Mouse (Mus musculus): ENCODE measurements around the gene Tubgcp5. TPM values are rescaled to one million over a fixed set of nuclear protein-coding genes. Genes with fewer than 3 reads are reported as not detected.

The Tubgcp5 gene
- polyA plus RNA-seq, 2 experiments: 4.1 to 7.2 TPM

DNA sequence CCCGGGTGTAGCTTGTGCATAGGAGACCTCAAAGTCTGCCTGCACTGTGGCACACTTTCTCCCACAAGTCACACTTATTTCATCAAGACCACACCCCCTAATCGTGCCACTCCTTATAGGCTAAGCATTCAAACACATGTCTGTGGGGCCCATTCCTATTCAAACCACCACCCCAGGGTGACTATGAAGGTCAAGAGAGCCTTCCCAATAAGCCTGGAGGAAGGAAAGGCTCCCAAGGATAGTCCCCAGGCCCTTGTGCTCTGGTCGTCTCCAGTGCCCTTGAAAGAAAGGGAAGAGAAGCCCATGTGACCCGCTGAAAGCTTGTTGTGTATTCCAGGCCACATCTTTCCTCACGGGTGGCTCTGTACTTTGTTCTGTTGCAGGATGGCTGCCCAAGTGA, 77.5 kb downstream of the Tubgcp5 start:
- TF ChIP-seq EP300 (IDR thresholded peaks at IDR 0.05; ENCODE audit: low read depth) (no peak), CTCF (IDR thresholded peaks at IDR 0.05; ENCODE audit: low read depth) (no peak)
- no peaks in the 10 kb centered on the region for H3K36me3 ChIP-seq (replicated peaks; ENCODE audit: control insufficient read depth, insufficient read depth, low read depth)
- H3K9me3 ChIP-seq (ENCODE audit: control insufficient read depth, low read length): no peaks in the 10 kb centered on the region
- no peak overlapping the region for H3K27ac ChIP-seq
- DNase-seq (ENCODE audit: low read depth in 3 of 3, low spot score in 3 of 3): no peak
- H3K27me3 ChIP-seq (ENCODE audit: control insufficient read depth, insufficient read depth, low read length): no peaks in the 10 kb centered on the region
- no peaks in the 10 kb centered on the region for H3K4me1 ChIP-seq (replicated peaks; ENCODE audit: control insufficient read depth in 2 of 2, insufficient read depth in 2 of 2, low read length in 1 of 2)
- no peak overlapping the region for H3K4me3 ChIP-seq (ENCODE audit: insufficient read depth in 1 of 2, low read depth in 2 of 2, low read length in 2 of 2)
- no peak for ATAC-seq (ENCODE audit: insufficient read depth)
- 63% methylated on average over 5 of the region's 5 CpGs for WGBS (ENCODE audit: insufficient replicate concordance)
- H3K4me2 ChIP-seq (ENCODE audit: low read depth): no peak overlapping the region
- no peak overlapping the region for H3K9ac ChIP-seq (replicated peaks)

- Histone ChIP-seq H3K27ac (no peak overlapping the region), H3K9me3 (ENCODE audit: control insufficient read depth, low read length) (no peaks in the 10 kb centered on the region), H3K4me2 (ENCODE audit: low read depth) (no peak overlapping the region), H3K27me3 (ENCODE audit: control insufficient read depth, insufficient read depth, low read length) (no peaks in the 10 kb centered on the region), H3K4me1 (replicated peaks; ENCODE audit: control insufficient read depth in 2 of 2, insufficient read depth in 2 of 2, low read length in 1 of 2) (no peaks in the 10 kb centered on the region), H3K9ac (replicated peaks) (no peak overlapping the region), H3K36me3 (replicated peaks; ENCODE audit: control insufficient read depth, insufficient read depth, low read depth) (no peaks in the 10 kb centered on the region), H3K4me3 (ENCODE audit: insufficient read depth in 1 of 2, low read depth in 2 of 2, low read length in 2 of 2) (no peak overlapping the region)
- 69% methylated on average over 7 of the region's 7 CpGs for WGBS (ENCODE audit: insufficient replicate concordance)
- ATAC-seq (ENCODE audit: insufficient read depth) (no peak), DNase-seq (ENCODE audit: low read depth in 3 of 3, low spot score in 3 of 3) (no peak)
- TF ChIP-seq EP300 (IDR thresholded peaks at IDR 0.05; ENCODE audit: low read depth) (no peak), CTCF (IDR thresholded peaks at IDR 0.05; ENCODE audit: low read depth) (no peak)
These were observed 80.7 kb downstream of the Tubgcp5 start for GRCm38 (mm10) chr7:55874703-55875102.

DNA sequence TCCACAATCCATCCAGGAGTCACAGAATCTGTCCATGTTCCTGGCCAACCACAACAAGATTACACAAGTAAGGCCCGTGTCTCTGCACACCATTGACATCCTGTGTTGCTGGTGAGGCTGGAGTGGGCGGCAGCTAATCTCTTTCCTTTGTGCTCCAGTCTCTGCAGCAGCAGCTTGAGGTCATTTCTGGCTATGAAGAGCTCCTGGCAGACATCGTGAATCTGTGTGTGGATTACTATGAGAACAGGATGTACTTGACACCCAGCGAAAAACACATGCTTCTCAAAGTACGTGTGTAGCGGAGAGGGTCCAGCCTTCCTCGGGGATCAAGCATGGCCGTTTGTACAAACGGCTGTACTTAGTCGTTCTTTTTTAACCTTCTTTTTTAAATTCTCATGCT, 83.8 kb downstream of the Tubgcp5 start:
- WGBS (ENCODE audit: insufficient replicate concordance): 76% methylated on average over 10 of the region's 10 CpGs
- no peaks in the 10 kb centered on the region for H3K27me3 ChIP-seq (ENCODE audit: control insufficient read depth, insufficient read depth, low read length)
- H3K4me3 ChIP-seq (ENCODE audit: insufficient read depth in 1 of 2, low read depth in 2 of 2, low read length in 2 of 2): no peak overlapping the region
- no peaks in the 10 kb centered on the region for H3K9me3 ChIP-seq (ENCODE audit: control insufficient read depth, low read length)
- no peak overlapping the region for H3K4me2 ChIP-seq (ENCODE audit: low read depth)
- H3K4me1 ChIP-seq (replicated peaks; ENCODE audit: control insufficient read depth in 2 of 2, insufficient read depth in 2 of 2, low read length in 1 of 2): no peaks in the 10 kb centered on the region
- no peak for TF ChIP-seq CTCF (IDR thresholded peaks at IDR 0.05; ENCODE audit: low read depth)
- TF ChIP-seq EP300 (IDR thresholded peaks at IDR 0.05; ENCODE audit: low read depth): no peak
- H3K36me3 ChIP-seq (replicated peaks; ENCODE audit: control insufficient read depth, insufficient read depth, low read depth): no peaks in the 10 kb centered on the region
- H3K9ac ChIP-seq (replicated peaks): no peak overlapping the region
- no peak overlapping the region for H3K27ac ChIP-seq
- DNase-seq (ENCODE audit: low read depth in 3 of 3, low spot score in 3 of 3) (no peak), ATAC-seq (ENCODE audit: insufficient read depth) (no peak)

- Histone ChIP-seq H3K36me3 (replicated peaks; ENCODE audit: control insufficient read depth, insufficient read depth, low read depth) (no peaks in the 10 kb centered on the region), H3K9ac (replicated peaks) (no peak overlapping the region), H3K27me3 (ENCODE audit: control insufficient read depth, insufficient read depth, low read length) (no peaks in the 10 kb centered on the region), H3K4me1 (replicated peaks; ENCODE audit: control insufficient read depth in 2 of 2, insufficient read depth in 2 of 2, low read length in 1 of 2) (no peaks in the 10 kb centered on the region), H3K4me3 (ENCODE audit: insufficient read depth in 1 of 2, low read depth in 2 of 2, low read length in 2 of 2) (no peak overlapping the region), H3K9me3 (ENCODE audit: control insufficient read depth, low read length) (no peaks in the 10 kb centered on the region), H3K27ac (no peak overlapping the region), H3K4me2 (ENCODE audit: low read depth) (no peak overlapping the region)
- 70% methylated on average over 9 of the region's 9 CpGs for WGBS (ENCODE audit: insufficient replicate concordance)
- TF ChIP-seq CTCF (IDR thresholded peaks at IDR 0.05; ENCODE audit: low read depth) (no peak), EP300 (IDR thresholded peaks at IDR 0.05; ENCODE audit: low read depth) (no peak)
- ATAC-seq (ENCODE audit: insufficient read depth) (no peak), DNase-seq (ENCODE audit: low read depth in 3 of 3, low spot score in 3 of 3) (no peak)
These were observed 86.9 kb downstream of the Tubgcp5 start for GRCm38 (mm10) chr7:55880882-55881281.

Other genes starting within 250 kb of the Tubgcp5 start
- 0.17 and 0.25 TPM in 2 replicates for gene Siglech, start 26.0 kb upstream of the Tubgcp5 start, polyA plus RNA-seq (2012; rRNA removed)
- 0.24 and 0.42 TPM in 2 replicates for gene Siglech, start 26.0 kb upstream of the Tubgcp5 start, polyA plus RNA-seq (2014; fragmentation: Nextera tagmentation; extraction: Ambion mirVana)
- 5.2 and 6.4 TPM in 2 replicates for gene Cyfip1, start 47.6 kb downstream of the Tubgcp5 start, polyA plus RNA-seq (2012; rRNA removed)
- gene Cyfip1, start 47.6 kb downstream of the Tubgcp5 start, polyA plus RNA-seq (2014; fragmentation: Nextera tagmentation; extraction: Ambion mirVana): 16.1 TPM in 2 replicates
- gene Nipa2, start 168.3 kb downstream of the Tubgcp5 start, polyA plus RNA-seq (2012; rRNA removed): 6.9 and 9.8 TPM in 2 replicates
- gene Nipa2, start 168.3 kb downstream of the Tubgcp5 start, polyA plus RNA-seq (2014; fragmentation: Nextera tagmentation; extraction: Ambion mirVana): 27.5 and 27.9 TPM in 2 replicates
- 6.6 and 8.1 TPM in 2 replicates for gene Nipa1, start 225.8 kb downstream of the Tubgcp5 start, polyA plus RNA-seq (2012; rRNA removed)
- gene Nipa1, start 225.8 kb downstream of the Tubgcp5 start, polyA plus RNA-seq (2014; fragmentation: Nextera tagmentation; extraction: Ambion mirVana): 10.9 and 12.3 TPM in 2 replicates